14 mouse cellular contexts compared by ENCODE assay signal in the genomic region with DNA sequence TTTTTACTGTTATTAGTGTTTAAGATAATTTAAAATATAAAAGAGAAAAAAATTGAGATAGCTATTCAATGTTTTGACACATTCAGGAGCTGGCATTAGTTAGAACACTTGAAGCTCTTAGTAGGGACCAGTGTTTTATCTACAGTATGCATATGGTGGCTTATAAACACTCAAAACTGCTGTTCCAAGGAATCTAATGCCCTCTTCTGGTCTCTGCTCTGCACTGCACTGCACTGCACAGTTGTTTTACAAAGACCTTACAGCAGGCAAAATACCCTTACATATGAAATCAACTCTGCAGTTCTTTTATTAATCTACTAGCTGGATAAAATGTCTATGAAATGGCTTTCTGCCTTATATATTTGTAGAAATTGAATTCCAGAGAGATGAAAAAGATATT.
"Had no signal": no experiment of that assay in that cellular context is flagged by ENCODE, and none has a peak within 500 bp of the region (broad histone marks: within the 10 kb centered on the region; RNA-seq: fewer than 3 reads in every experiment).

No protein-coding gene starts in this region.

- H3K9ac ChIP-seq: liver, embryonic 15.5 days; midbrain, embryonic 13.5 days; neural tube, embryonic 13.5 days; stomach, embryonic 15.5 days had no signal

- ATAC-seq: lung, postnatal 0 days; midbrain, embryonic 13.5 days had no signal

- H3K36me3 ChIP-seq: limb, embryonic 10.5 days; liver, embryonic 15.5 days; midbrain, embryonic 13.5 days; neural tube, embryonic 13.5 days; stomach, embryonic 15.5 days had no signal

- H3K4me1 ChIP-seq: limb, embryonic 10.5 days; liver, embryonic 15.5 days; midbrain, embryonic 13.5 days; neural tube, embryonic 13.5 days; stomach, embryonic 15.5 days had no signal

- H3K4me3 ChIP-seq: limb, embryonic 10.5 days; liver, embryonic 15.5 days; midbrain, embryonic 13.5 days; neural tube, embryonic 13.5 days; stomach, embryonic 15.5 days had no signal

- H3K27me3 ChIP-seq: liver, embryonic 15.5 days; midbrain, embryonic 13.5 days; neural tube, embryonic 13.5 days; stomach, embryonic 15.5 days had no signal

- H3K9me3 ChIP-seq: limb, embryonic 10.5 days; stomach, embryonic 15.5 days had no signal

- DNase-seq: kidney, postnatal 25 days; layer of hippocampus, adult 9-11 months; lung, adult 2 months; lung, postnatal 36 days; retina, postnatal 1 day; thymus, adult 2 months; thymus, postnatal 25 days had no signal

- H3K4me2 ChIP-seq: liver, embryonic 11.5 days; liver, embryonic 15.5 days; midbrain, embryonic 13.5 days; neural tube, embryonic 13.5 days; stomach, embryonic 15.5 days had no signal

- H3K27ac ChIP-seq: limb, embryonic 10.5 days; liver, embryonic 15.5 days; midbrain, embryonic 13.5 days; neural tube, embryonic 13.5 days; stomach, embryonic 15.5 days had no signal
